Mouse (Mus musculus) lung, embryonic 14.5 days (tissue): ENCODE measurements around the gene Pkib. TPM values are rescaled to one million over a fixed set of nuclear protein-coding genes. Genes with fewer than 3 reads are reported as not detected.

ENCODE experiments used
- ATAC-seq: fragments of 200-750 bp; cut with Nextera tagmentation; 2 replicates; pipeline ENCODE4 v1.8.0; 2017; ENCODE audit warnings: mild to moderate bottlenecking, moderate TSS enrichment, moderate library complexity; ENCODE audit not compliant: insufficient read depth
- DNase-seq: peaks from one replicate; pipeline ENCODE4 v3.0.0-alpha.2; 2015
- H3K27ac ChIP-seq: fragments of 300-500 bp; sonication (generic); 2 replicates; pipeline ENCODE4 v1.5.1; 2014; ENCODE audit warnings: low read depth, mild to moderate bottlenecking, moderate library complexity
- H3K27me3 ChIP-seq: fragments of 300-500 bp; sonication (generic); 2 replicates; pipeline ENCODE4 v1.6.1; 2014; ENCODE audit warnings: low read length, control low read depth; ENCODE audit not compliant: insufficient read depth
- H3K36me3 ChIP-seq: fragments of 300-500 bp; sonication (generic); 2 replicates; pipeline ENCODE4 v1.6.1; 2014; ENCODE audit warnings: control low read depth; ENCODE audit not compliant: insufficient read depth
- H3K4me1 ChIP-seq: fragments of 300-500 bp; sonication (generic); 2 replicates; pipeline ENCODE4 v1.6.1; 2014; ENCODE audit warnings: antibody characterized with exemption, control low read depth; ENCODE audit not compliant: insufficient read depth
- H3K4me2 ChIP-seq: fragments of 300-500 bp; sonication (generic); 2 replicates; pipeline ENCODE4 v1.6.1; 2014; ENCODE audit warnings: mild to moderate bottlenecking
- H3K4me3 ChIP-seq: fragments of 300-500 bp; sonication (generic); 2 replicates; pipeline ENCODE4 v1.5.1; 2014; ENCODE audit warnings: low read depth, low read length
- H3K9ac ChIP-seq: fragments of 300-500 bp; sonication (generic); 2 replicates; pipeline ENCODE4 v1.6.1; 2014
- H3K9me3 ChIP-seq: fragments of 300-500 bp; sonication (generic); 2 replicates; pipeline ENCODE4 v1.6.1; 2016; ENCODE audit warnings: low read depth, low read length, control low read depth
- CTCF ChIP-seq: IDR thresholded peaks from 2 replicates; pipeline ENCODE4 v1.5.1; 2016; ENCODE audit warnings: antibody characterized with exemption, low read depth
- WGBS: fragments of 180-500 bp; shearing (Covaris S2); extraction: QIAGEN DNeasy Blood & Tissue Kit; methylation state at CpG from one replicate; pipeline ENCODE4 v1.1.7; 2014; 5-methylcytosine and 5-hydroxymethylcytosine counted together
- polyA plus RNA-seq: library from polyadenylated mRNA; unstranded; fragments of >200 nt; fragmentation: Nextera tagmentation; extraction: Ambion mirVana; gene quantifications from 2 replicates; pipeline ENCODE4 v1.2.1, GENCODE M21; 2014

The Pkib gene
- polyA plus RNA-seq, 1 experiment from 2014 or later = 1.4 TPM

- WGBS = 81% methylated on average over 2 of the region's 2 CpGs
- Histone ChIP-seq H3K36me3 (no peaks in the 10 kb centered on the region), H3K4me1 (no peaks in the 10 kb centered on the region), H3K9ac (no peak overlapping the region), H3K4me2 (no peak overlapping the region), H3K27me3 (no peaks in the 10 kb centered on the region), H3K9me3 (no peaks in the 10 kb centered on the region), H3K4me3 (no peak overlapping the region), H3K27ac (no peak overlapping the region)
- DNase-seq (no peak), ATAC-seq (no peak)
- TF ChIP-seq CTCF = no peak
Measured at GRCm38 (mm10) chr10:57664253-57664652, 32.5 kb downstream of the Pkib start.

GRCm38 (mm10) chr10:57675740-57676139 lies 44.0 kb downstream of the Pkib start:
- H3K9me3 ChIP-seq = no peaks in the 10 kb centered on the region
- H3K4me2 ChIP-seq = no peak overlapping the region
- peak; percentile 69; the same call in 1 of the 2 replicates for ATAC-seq
- peak; percentile 24 for DNase-seq
- H3K27me3 ChIP-seq = no peaks in the 10 kb centered on the region
- H3K9ac ChIP-seq = no peak overlapping the region
- TF ChIP-seq CTCF = no peak
- no peaks in the 10 kb centered on the region for H3K36me3 ChIP-seq
- no peak overlapping the region for H3K4me3 ChIP-seq
- no peak overlapping the region for H3K27ac ChIP-seq
- H3K4me1 ChIP-seq = no peaks in the 10 kb centered on the region

DNA sequence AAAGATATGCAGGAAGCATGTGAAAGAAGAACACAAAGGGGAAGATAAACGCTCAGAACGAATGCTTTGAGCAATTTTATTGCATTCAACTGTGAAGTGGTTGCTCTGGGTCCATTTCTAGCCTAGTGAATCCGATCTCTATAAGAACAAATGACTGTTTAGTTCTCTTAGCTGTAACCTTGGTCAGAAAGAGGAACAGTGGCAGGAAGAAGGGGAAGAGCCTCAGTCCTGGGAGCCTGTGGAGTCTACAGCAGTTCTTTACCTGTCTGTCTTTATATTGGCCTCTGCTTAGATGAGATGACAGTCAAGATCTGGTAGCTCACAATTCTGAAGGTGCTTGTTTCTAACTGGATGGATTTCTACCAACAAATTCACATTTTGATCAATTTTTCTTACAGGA lies 56.2 kb downstream of the Pkib start:
- no peak overlapping the region for H3K4me3 ChIP-seq
- no peak overlapping the region for H3K9ac ChIP-seq
- no peak overlapping the region for H3K4me2 ChIP-seq
- no peak for TF ChIP-seq CTCF
- H3K27ac ChIP-seq = no peak overlapping the region
- H3K36me3 ChIP-seq = no peaks in the 10 kb centered on the region
- H3K27me3 ChIP-seq = no peaks in the 10 kb centered on the region
- DNase-seq (no peak), ATAC-seq (no peak)
- H3K4me1 ChIP-seq = no peaks in the 10 kb centered on the region
- WGBS = 76% methylated on average over 3 of the region's 3 CpGs
- H3K9me3 ChIP-seq = no peaks in the 10 kb centered on the region

DNA sequence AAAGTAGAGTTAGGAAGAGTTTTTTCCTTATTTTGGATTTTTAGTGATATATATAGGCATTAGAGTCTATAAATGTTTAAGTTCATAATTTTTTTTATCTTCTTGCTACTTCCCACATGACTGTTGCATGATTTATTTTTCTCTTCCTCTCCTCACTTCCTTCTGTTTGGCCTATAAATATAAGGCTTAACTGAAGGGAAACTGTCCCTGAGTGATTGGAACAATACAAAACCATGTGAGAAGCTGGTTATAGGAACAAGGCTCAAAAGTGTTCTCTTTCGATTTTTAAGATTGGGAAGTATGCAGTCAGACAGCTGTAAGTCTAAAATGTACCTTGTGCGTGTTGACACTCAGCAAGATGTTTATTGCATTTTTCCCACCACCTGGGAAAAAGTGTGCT lies 58.4 kb downstream of the Pkib start:
- WGBS = 60% methylated on average over 2 of the region's 2 CpGs
- Histone ChIP-seq H3K36me3 (no peaks in the 10 kb centered on the region), H3K9me3 (no peaks in the 10 kb centered on the region), H3K9ac (no peak overlapping the region), H3K4me2 (no peak overlapping the region), H3K4me1 (no peaks in the 10 kb centered on the region), H3K27me3 (no peaks in the 10 kb centered on the region), H3K27ac (no peak overlapping the region), H3K4me3 (no peak overlapping the region)
- TF ChIP-seq CTCF = no peak
- DNase-seq (peak; percentile 1), ATAC-seq (no peak)

DNA sequence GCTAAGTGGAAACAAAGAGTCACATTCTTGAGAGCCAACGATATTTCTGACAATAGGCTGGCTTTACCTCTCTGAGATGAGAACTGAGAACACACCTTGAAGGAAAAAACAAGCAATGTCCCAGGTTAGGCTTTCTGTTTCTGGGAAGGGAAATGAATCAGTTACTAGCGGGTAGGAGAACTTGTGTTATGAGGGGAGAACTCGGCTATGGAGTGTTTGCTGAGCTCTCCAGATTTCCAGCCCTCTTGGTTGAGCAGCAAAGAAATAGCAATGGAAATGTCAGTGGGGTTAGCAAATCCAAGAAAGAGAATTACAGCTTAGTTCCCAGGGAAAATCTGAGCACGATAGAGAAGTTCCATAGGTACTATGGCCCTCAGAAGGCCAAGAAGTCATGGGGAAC lies 70.5 kb downstream of the Pkib start:
- TF ChIP-seq CTCF = no peak
- 60% methylated on average over 4 of the region's 4 CpGs for WGBS
- H3K4me1 ChIP-seq = no peaks in the 10 kb centered on the region

DNA sequence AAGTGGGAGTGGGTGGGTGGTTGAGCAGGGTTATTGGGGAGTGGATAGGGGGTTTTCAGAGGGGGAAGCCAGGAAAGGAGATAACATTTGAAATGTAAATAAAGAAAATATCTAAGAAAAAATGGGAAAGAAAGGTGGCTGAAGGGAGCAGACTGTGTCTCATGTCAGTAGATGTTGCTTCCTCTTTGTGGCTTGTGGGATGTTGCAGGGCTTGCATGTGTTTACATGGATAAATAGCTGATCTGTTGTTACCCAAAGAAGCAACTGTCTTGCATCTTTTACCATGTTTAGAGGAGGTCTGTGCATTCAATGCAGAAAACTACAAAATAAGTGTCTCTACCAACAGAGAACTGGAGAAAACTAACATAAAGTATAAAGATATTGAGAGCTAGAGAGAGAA lies 89.3 kb downstream of the Pkib start:
- H3K27ac ChIP-seq = no peak overlapping the region
- H3K27me3 ChIP-seq = no peaks in the 10 kb centered on the region
- no peaks in the 10 kb centered on the region for H3K36me3 ChIP-seq
- no peak overlapping the region for H3K9ac ChIP-seq
- H3K4me3 ChIP-seq = no peak overlapping the region
- DNase-seq (no peak), ATAC-seq (no peak)
- no peaks in the 10 kb centered on the region for H3K4me1 ChIP-seq
- H3K4me2 ChIP-seq = no peak overlapping the region
- no peaks in the 10 kb centered on the region for H3K9me3 ChIP-seq
- no peak for TF ChIP-seq CTCF

More for the DNA sequence above, 70.5 kb downstream of the Pkib start:
- no peak overlapping the region for H3K4me3 ChIP-seq
- no peaks in the 10 kb centered on the region for H3K36me3 ChIP-seq
- H3K27ac ChIP-seq = no peak overlapping the region
- no peak overlapping the region for H3K9ac ChIP-seq
- ATAC-seq (no peak), DNase-seq (peak; percentile 31)
- no peaks in the 10 kb centered on the region for H3K9me3 ChIP-seq
- H3K4me2 ChIP-seq = no peak overlapping the region
- no peaks in the 10 kb centered on the region for H3K27me3 ChIP-seq

DNA sequence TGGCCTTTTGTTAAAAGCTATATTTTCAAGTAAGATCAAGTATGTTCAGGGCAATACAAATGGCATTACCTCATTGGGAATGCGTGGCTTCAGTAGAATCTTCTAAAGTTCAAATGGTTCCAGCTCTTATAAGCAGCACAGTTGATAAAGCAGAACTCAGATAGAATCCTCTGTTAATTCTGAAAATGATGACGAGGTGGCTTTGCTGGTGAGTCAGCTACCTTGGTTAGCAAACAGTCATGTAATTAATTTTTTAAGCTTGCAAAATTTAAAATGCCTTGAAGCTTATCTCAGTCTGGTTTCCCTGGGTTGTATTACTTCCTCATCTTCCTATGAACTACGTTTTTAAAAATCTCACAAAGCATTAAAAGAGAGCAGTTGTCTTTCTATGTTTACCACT lies 90.6 kb downstream of the Pkib start:
- Histone ChIP-seq H3K27ac (no peak overlapping the region), H3K9ac (no peak overlapping the region), H3K4me2 (no peak overlapping the region), H3K27me3 (no peaks in the 10 kb centered on the region), H3K36me3 (no peaks in the 10 kb centered on the region), H3K4me3 (no peak overlapping the region), H3K4me1 (no peaks in the 10 kb centered on the region), H3K9me3 (no peaks in the 10 kb centered on the region)
- no peak for DNase-seq
- WGBS = 68% methylated on average over 3 of the region's 3 CpGs
- no peak for ATAC-seq
- no peak for TF ChIP-seq CTCF

- Histone ChIP-seq H3K4me2 (no peak overlapping the region), H3K27me3 (no peaks in the 10 kb centered on the region), H3K36me3 (no peaks in the 10 kb centered on the region), H3K9ac (no peak overlapping the region), H3K4me3 (no peak overlapping the region), H3K9me3 (no peaks in the 10 kb centered on the region), H3K4me1 (no peaks in the 10 kb centered on the region), H3K27ac (no peak overlapping the region)
- ATAC-seq (no peak), DNase-seq (peak; percentile 13)
- WGBS = 72% methylated on average over 8 of the region's 8 CpGs
- no peak for TF ChIP-seq CTCF
Measured at GRCm38 (mm10) chr10:57727666-57728065, 95.9 kb downstream of the Pkib start.
